8 mouse cellular contexts compared by ENCODE assay signal in genomic region chr10:85624504-85625169, GRCm38 (mm10).
DNase-seq lines count a peak whose midpoint lies in the region; ATAC-seq lines count a peak whose summit lies in the region.

No protein-coding gene starts in this region.

- peak overlapping the region; percentile 39 for H3K9ac ChIP-seq in forebrain, embryonic 15.5 days (replicated peaks)
- peak overlapping the region; percentile 50; the same call in 1 of the 2 replicates for H3K9ac ChIP-seq in neural tube, embryonic 15.5 days (replicated peaks)

- 3% methylated on average over 31 of the region's 31 CpGs for WGBS in forebrain, embryonic 15.5 days
- WGBS in hindbrain, embryonic 10.5 days = 4% methylated on average over 31 of the region's 31 CpGs
- WGBS in neural tube, embryonic 15.5 days = 7% methylated on average over 31 of the region's 31 CpGs

- H3K27me3 ChIP-seq in forebrain, embryonic 15.5 days = no peaks in the 10 kb centered on the region
- peaks cover 7% of the 10 kb centered on the region; the same call in 1 of the 2 replicates for H3K27me3 ChIP-seq in hindbrain, embryonic 10.5 days (ENCODE audit: insufficient read depth, poor library complexity, severe bottlenecking)
- no peaks in the 10 kb centered on the region for H3K27me3 ChIP-seq in neural tube, embryonic 15.5 days (replicated peaks)

- 0 out of 2 replicates have a peak overlapping the region, but pooled peaks have one; percentile 17 for H3K27ac ChIP-seq in forebrain, embryonic 15.5 days (replicated peaks)
- peak overlapping the region; percentile 70; the same call in 1 of the 2 replicates for H3K27ac ChIP-seq in hindbrain, embryonic 10.5 days
- peak overlapping the region; percentile 71 for H3K27ac ChIP-seq in neural tube, embryonic 15.5 days (replicated peaks)

- peak; percentile 89 for ATAC-seq in cerebellum, adult (ENCODE audit: insufficient number of reproducible peaks, low FRiP score, low TSS enrichment)
- ATAC-seq in forebrain, embryonic 15.5 days (replicated peaks) = peak; percentile 92
- ATAC-seq in neural tube, embryonic 15.5 days (ENCODE audit: low FRiP score) = peak; percentile 90

- peak; percentile 5 to 23 for DNase-seq in CD8-positive naive resting alpha-beta T cell, adult 2 months (ENCODE audit: low read depth in 2 of 2, low spot score in 2 of 2)
- peak; percentile 61 for DNase-seq in hindbrain, embryonic 10.5 days (ENCODE audit: low spot score)
- peak; percentile 32 to 47 for DNase-seq in layer of hippocampus, adult 8-10 months (ENCODE audit: low spot score in 2 of 2)
- DNase-seq in lung, adult 18-20 months = peak; percentile 18 to 33
- DNase-seq in thymus, postnatal 25 days = peak; percentile 29

- peak overlapping the region; percentile 42 for H3K4me3 ChIP-seq in forebrain, embryonic 15.5 days
- H3K4me3 ChIP-seq in hindbrain, embryonic 10.5 days = peak overlapping the region; percentile 56
- H3K4me3 ChIP-seq in neural tube, embryonic 15.5 days (replicated peaks) = peak overlapping the region; percentile 46

- no peaks in the 10 kb centered on the region for H3K9me3 ChIP-seq in forebrain, embryonic 15.5 days
- no peaks in the 10 kb centered on the region for H3K9me3 ChIP-seq in hindbrain, embryonic 10.5 days
- no peaks in the 10 kb centered on the region for H3K9me3 ChIP-seq in neural tube, embryonic 15.5 days (replicated peaks)

- H3K4me2 ChIP-seq in forebrain, embryonic 15.5 days (replicated peaks) = peak overlapping the region; percentile 56
- H3K4me2 ChIP-seq in neural tube, embryonic 15.5 days = peak overlapping the region; percentile 83

- H3K4me1 ChIP-seq in forebrain, embryonic 15.5 days = no peaks in the 10 kb centered on the region; the same call in none of the 2 replicates
- H3K4me1 ChIP-seq in hindbrain, embryonic 10.5 days (replicated peaks) = peaks cover 6% of the 10 kb centered on the region; the same call in 1 of the 2 replicates
- peaks cover 6% of the 10 kb centered on the region for H3K4me1 ChIP-seq in neural tube, embryonic 15.5 days

- no peaks in the 10 kb centered on the region for H3K36me3 ChIP-seq in forebrain, embryonic 15.5 days
- H3K36me3 ChIP-seq in hindbrain, embryonic 10.5 days = no peaks in the 10 kb centered on the region
- no peaks in the 10 kb centered on the region for H3K36me3 ChIP-seq in neural tube, embryonic 15.5 days

Comparison
In these comparisons a context has a peak if more than half of its experiments do, and no peak if none do; other contexts are left out.
1. Peak in every context shown above with its lines: DNase-seq, ATAC-seq, H3K4me3 ChIP-seq and H3K27ac ChIP-seq.
2. H3K27ac ChIP-seq: peak in every context shown above with its lines; median percentile 71 in neural tube, embryonic 15.5 days; 70 in hindbrain, embryonic 10.5 days; 17 in forebrain, embryonic 15.5 days.